Mouse (Mus musculus): ENCODE data around the gene Itgb7. TPM values are rescaled to one million over a fixed set of nuclear protein-coding genes. Genes with fewer than 3 reads are reported as not detected.

The Itgb7 gene
- polyA plus RNA-seq, 1 experiment = 2.0 TPM

DNA sequence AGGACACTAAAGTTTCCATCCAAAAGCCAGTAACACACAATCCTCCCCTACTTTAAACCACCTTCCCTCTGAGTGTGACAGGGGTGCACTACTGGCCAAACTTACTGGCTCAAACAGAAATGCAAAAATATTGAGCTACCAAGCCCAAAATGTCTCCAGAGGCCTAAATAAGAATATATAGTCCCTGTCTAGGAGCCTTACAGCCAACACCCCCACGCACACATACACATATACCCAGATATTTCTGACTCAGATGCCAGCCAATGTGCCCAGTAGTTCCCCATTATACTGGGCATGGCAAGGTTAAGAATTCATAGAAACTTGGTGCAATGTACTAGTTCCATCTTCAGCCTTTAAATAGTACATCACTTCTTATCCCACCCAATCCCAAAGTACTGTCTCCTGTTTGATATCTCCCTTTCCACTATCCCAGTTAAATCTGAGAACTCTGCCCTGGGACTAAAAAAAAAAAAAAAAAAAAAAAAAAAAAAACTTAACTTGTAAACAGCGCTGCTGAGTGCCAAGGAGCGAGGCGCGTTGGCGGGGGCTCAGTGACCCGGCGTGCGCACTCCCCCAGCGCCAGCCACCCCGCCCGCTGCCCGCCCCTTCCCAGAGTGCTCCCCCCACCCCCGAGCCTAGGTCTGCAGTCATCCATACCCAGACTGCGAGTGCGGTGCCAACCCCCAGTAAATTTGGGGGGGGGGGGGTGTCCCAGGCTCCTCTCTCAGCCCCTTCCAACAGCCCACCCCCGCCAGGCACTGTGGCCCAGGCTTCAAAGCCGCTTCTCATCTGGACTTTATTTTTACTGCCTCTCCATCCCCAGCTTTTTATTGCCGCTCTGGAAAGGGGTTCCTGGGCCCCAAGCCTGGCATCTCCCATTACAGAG lies 12.8 kb upstream of the Itgb7 start:
- H3K27me3 ChIP-seq (ENCODE audit: control insufficient read depth, insufficient read depth, insufficient read length) = no peaks in the 10 kb centered on the region
- H3K79me2 ChIP-seq (ENCODE audit: control insufficient read depth, insufficient read depth) = peaks cover 49% of the 10 kb centered on the region
- peak overlapping the region; percentile 19 for H3ac ChIP-seq (ENCODE audit: control insufficient read depth, insufficient read length)
- peak overlapping the region; percentile 100 for H3K4me2 ChIP-seq (ENCODE audit: low read depth)
- peak overlapping the region; percentile 77 for H3K4me3 ChIP-seq
- H3K36me3 ChIP-seq (ENCODE audit: control insufficient read depth, insufficient read depth) = peaks cover 10% of the 10 kb centered on the region
- TF ChIP-seq E2F4 (IDR thresholded peaks at IDR 0.05; ENCODE audit: insufficient read depth) (no peak), MYOG (IDR thresholded peaks at IDR 0.05; ENCODE audit: control insufficient read depth in 1 of 3, insufficient read depth in 1 of 3, insufficient read length in 2 of 3, low read depth in 2 of 3) (no peak), REST (IDR thresholded peaks at IDR 0.05; ENCODE audit: insufficient read depth, insufficient read length) (no peak), POLR2A (IDR thresholded peaks at IDR 0.05; ENCODE audit: insufficient read length, low read depth) (no peak), SRF (IDR thresholded peaks at IDR 0.05; ENCODE audit: control insufficient read depth, insufficient read length, low read depth) (no peak), USF1 (IDR thresholded peaks at IDR 0.05; ENCODE audit: low read depth) (no peak), MYOD1 (IDR thresholded peaks at IDR 0.05; ENCODE audit: control insufficient read depth in 1 of 3, insufficient read length in 2 of 3, low read depth in 2 of 3) (no peak), CEBPB (IDR thresholded peaks at IDR 0.05; ENCODE audit: insufficient read depth, poor library complexity, severe bottlenecking) (no peak), TCF12 (IDR thresholded peaks at IDR 0.05; ENCODE audit: insufficient read depth, poor library complexity, severe bottlenecking) (no peak), POLR2AphosphoS2 (IDR thresholded peaks at IDR 0.05; ENCODE audit: insufficient read length, low read depth) (no peak), TCF3 (IDR thresholded peaks at IDR 0.05; ENCODE audit: insufficient read length, low read depth) (no peak), MAX (IDR thresholded peaks at IDR 0.05; ENCODE audit: low read depth) (no peak)

DNA sequence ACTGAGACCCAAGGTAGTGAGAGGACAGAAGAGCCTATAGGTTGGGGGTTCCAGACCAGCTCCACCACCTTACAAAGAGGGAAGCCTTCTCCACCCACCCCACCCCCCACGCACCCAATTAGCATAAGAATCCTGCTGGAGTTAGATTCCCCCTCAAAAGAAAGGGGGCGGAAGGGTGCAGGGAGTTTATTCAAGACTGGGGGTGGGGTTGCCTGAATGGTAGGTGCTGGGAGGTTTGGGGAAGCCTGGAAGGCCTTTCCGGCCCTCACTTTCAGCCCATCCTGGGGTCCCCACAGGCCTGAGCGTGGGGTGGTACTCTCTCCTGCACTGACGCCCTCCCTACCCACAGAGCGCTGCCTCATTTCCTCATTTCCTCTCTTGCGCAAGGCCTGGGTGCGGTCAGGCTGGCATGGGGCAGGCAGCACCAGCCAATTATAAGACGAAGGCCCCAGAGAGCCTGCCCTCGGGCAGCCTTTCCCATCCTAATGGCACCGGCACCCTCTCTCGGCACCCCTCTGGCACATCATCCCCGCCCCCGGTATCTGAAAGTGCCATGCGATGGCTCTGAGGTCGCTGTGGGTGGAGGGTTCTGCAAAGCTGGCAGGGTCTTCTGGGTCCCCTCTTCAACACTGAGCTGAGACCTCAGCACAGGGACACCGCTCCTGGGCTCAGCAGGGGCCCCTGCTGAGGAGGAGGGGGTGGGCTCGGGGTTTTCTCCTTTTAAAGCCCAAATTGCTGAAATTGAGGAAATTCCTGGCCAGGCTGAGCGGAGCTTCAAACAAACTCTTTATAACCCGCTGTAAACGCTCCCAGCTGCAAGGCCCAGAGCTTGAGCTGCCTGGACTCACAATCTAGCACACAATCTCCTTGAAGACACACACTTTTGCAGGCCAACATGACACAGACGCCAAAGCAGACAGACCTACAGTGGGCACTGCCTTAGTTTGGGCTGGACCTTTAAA lies 11.8 kb upstream of the Itgb7 start:
- Histone ChIP-seq H3K4me3 (peak overlapping the region; percentile 77), H3K79me2 (ENCODE audit: control insufficient read depth, insufficient read depth) (peaks cover 49% of the 10 kb centered on the region), H3K27me3 (ENCODE audit: control insufficient read depth, insufficient read depth, insufficient read length) (no peaks in the 10 kb centered on the region), H3K4me2 (ENCODE audit: low read depth) (peak overlapping the region; percentile 100), H3K36me3 (ENCODE audit: control insufficient read depth, insufficient read depth) (peaks cover 18% of the 10 kb centered on the region), H3ac (ENCODE audit: control insufficient read depth, insufficient read length) (no peak overlapping the region)
- TF ChIP-seq REST (IDR thresholded peaks at IDR 0.05; ENCODE audit: insufficient read depth, insufficient read length) (peak; percentile 1), E2F4 (IDR thresholded peaks at IDR 0.05; ENCODE audit: insufficient read depth) (no peak), CEBPB (IDR thresholded peaks at IDR 0.05; ENCODE audit: insufficient read depth, poor library complexity, severe bottlenecking) (peak; percentile 100), POLR2A (IDR thresholded peaks at IDR 0.05; ENCODE audit: insufficient read length, low read depth) (peak; percentile 84), POLR2AphosphoS2 (IDR thresholded peaks at IDR 0.05; ENCODE audit: insufficient read length, low read depth) (peak; percentile 90), MYOG (IDR thresholded peaks at IDR 0.05; ENCODE audit: control insufficient read depth in 1 of 3, insufficient read depth in 1 of 3, insufficient read length in 2 of 3, low read depth in 2 of 3) (peak in 1 of 3 experiments; percentile 14), USF1 (IDR thresholded peaks at IDR 0.05; ENCODE audit: low read depth) (no peak), SRF (IDR thresholded peaks at IDR 0.05; ENCODE audit: control insufficient read depth, insufficient read length, low read depth) (no peak), TCF12 (IDR thresholded peaks at IDR 0.05; ENCODE audit: insufficient read depth, poor library complexity, severe bottlenecking) (no peak), MYOD1 (IDR thresholded peaks at IDR 0.05; ENCODE audit: control insufficient read depth in 1 of 3, insufficient read length in 2 of 3, low read depth in 2 of 3) (no peak)

DNA sequence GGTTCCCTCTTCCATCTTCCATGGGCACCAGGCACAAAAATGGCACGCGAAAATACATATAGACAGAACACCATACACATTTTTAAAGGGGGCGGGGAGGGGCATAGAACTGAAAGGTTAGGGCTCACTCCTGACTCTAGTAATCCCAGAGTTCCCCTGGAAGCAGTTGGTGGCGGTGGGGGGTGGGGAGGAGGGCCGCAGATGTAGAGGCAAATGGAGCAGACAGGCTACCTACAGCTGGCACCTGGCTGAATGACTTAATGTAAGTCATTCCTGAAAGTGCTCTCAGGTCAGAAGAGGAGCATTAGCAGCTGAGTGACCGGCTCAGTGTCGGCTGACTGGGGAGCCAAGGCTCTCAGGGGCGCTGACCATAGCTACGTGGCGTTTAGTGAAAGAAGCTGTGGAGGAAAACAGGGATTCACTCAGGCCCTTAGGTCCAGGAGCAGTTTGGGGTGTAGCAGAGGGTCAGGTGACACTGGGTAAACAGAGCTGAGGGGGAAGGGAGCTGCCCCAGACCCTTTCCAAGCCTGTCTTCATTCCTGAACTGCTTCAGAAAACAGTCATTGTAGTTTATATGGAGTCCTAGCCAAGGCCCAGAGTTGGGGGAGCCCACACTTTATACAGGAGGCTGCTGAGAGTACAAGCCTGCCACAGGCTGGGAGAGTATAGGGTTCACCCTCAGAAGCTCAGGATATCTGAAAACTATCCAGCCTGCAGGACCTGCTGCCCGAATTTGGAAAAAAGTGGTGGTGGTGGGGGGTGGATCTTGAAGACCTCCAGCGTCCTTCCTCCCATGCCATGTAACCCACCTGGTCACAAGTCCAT lies 10.9 kb upstream of the Itgb7 start:
- peaks cover 25% of the 10 kb centered on the region for H3K36me3 ChIP-seq (ENCODE audit: control insufficient read depth, insufficient read depth)
- TF ChIP-seq SRF (IDR thresholded peaks at IDR 0.05; ENCODE audit: control insufficient read depth, insufficient read length, low read depth) (no peak), MYOD1 (IDR thresholded peaks at IDR 0.05; ENCODE audit: control insufficient read depth in 1 of 3, insufficient read length in 2 of 3, low read depth in 2 of 3) (no peak), TCF3 (IDR thresholded peaks at IDR 0.05; ENCODE audit: insufficient read length, low read depth) (no peak), E2F4 (IDR thresholded peaks at IDR 0.05; ENCODE audit: insufficient read depth) (no peak), TCF12 (IDR thresholded peaks at IDR 0.05; ENCODE audit: insufficient read depth, poor library complexity, severe bottlenecking) (no peak), POLR2AphosphoS2 (IDR thresholded peaks at IDR 0.05; ENCODE audit: insufficient read length, low read depth) (no peak), POLR2A (IDR thresholded peaks at IDR 0.05; ENCODE audit: insufficient read length, low read depth) (no peak), USF1 (IDR thresholded peaks at IDR 0.05; ENCODE audit: low read depth) (no peak), CEBPB (IDR thresholded peaks at IDR 0.05; ENCODE audit: insufficient read depth, poor library complexity, severe bottlenecking) (no peak), REST (IDR thresholded peaks at IDR 0.05; ENCODE audit: insufficient read depth, insufficient read length) (no peak), MYOG (IDR thresholded peaks at IDR 0.05; ENCODE audit: control insufficient read depth in 1 of 3, insufficient read depth in 1 of 3, insufficient read length in 2 of 3, low read depth in 2 of 3) (no peak), MAX (IDR thresholded peaks at IDR 0.05; ENCODE audit: low read depth) (no peak)
- H3K27me3 ChIP-seq (ENCODE audit: control insufficient read depth, insufficient read depth, insufficient read length) = no peaks in the 10 kb centered on the region
- H3K79me2 ChIP-seq (ENCODE audit: control insufficient read depth, insufficient read depth) = peaks cover 49% of the 10 kb centered on the region
- no peak overlapping the region for H3ac ChIP-seq (ENCODE audit: control insufficient read depth, insufficient read length)
- H3K4me3 ChIP-seq = peak overlapping the region; percentile 77
- peak overlapping the region; percentile 100 for H3K4me2 ChIP-seq (ENCODE audit: low read depth)
